Mouse (Mus musculus) testis, adult 2 months (tissue): ENCODE data around the gene Cux1.

Source experiments
- CTCF ChIP-seq: fragments of 200-500 bp; IDR thresholded peaks from 2 replicates; pipeline ENCODE4 v1.5.1; 2012; ENCODE audit warnings: low read depth, mild to moderate bottlenecking, inconsistent platforms, low read length, moderate library complexity; ENCODE audit not compliant: control insufficient read depth, insufficient read depth, insufficient replicate concordance
- POLR2A ChIP-seq: fragments of 200-500 bp; IDR thresholded peaks from 2 replicates; pipeline ENCODE4 v1.6.1; 2012; ENCODE audit warnings: low read depth, mild to moderate bottlenecking, inconsistent platforms, low read length, moderate library complexity; ENCODE audit not compliant: control insufficient read depth

DNA sequence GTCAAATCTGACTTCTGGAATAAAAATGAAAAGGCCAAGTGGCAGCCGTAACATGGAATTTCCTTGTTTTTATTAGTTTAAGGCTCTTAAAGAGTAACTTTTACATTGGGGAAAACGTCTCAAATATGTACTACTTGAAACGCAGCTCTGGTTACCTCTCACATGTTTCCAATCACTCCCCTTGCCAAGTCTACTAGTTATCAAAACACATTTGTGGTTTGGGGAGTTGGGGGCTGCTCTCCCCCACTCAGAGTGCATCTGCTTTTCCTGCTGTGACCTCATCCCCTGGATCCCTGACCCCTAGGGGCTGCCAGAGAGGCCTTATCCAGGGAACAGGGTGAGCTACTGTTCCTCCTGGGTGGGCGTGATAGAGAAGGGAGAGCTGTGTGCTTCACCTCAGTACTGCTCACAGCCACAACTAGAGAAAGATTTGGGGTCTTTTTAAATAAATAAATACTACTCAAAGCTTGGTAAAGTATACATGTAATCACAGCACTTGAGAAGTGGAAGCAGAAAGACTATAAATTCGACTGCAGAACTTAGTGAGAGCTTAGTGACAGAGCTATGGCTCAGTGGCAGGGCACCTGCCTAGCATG, 64.7 kb downstream of the Cux1 start:
- TF ChIP-seq CTCF (no peak), POLR2A (no peak)
